Mouse (Mus musculus) intestine, embryonic 14.5 days (tissue): ENCODE data around the gene Setd4. TPM values are rescaled to one million over a fixed set of nuclear protein-coding genes. Genes with fewer than 3 reads are reported as not detected.
A peak's percentile ranks its signal among the peaks of the same experiment; 100 is the strongest.

Experiments
- ATAC-seq: fragments of 200-750 bp; cut with Nextera tagmentation; replicated peaks from 2 replicates; pipeline ENCODE4 v1.8.0; 2017; ENCODE audit warnings: low read depth, moderate number of reproducible peaks, moderate TSS enrichment, moderate library complexity; ENCODE audit not compliant: low FRiP score, low TSS enrichment
- DNase-seq: peaks from one replicate; pipeline ENCODE4 v3.0.0-alpha.2; 2018; ENCODE audit warnings: low spot score
- H3K27ac ChIP-seq: fragments of 300-500 bp; sonication (generic); 2 replicates; pipeline ENCODE4 v1.5.1; 2014; ENCODE audit warnings: low read depth, mild to moderate bottlenecking, control low read depth
- H3K27me3 ChIP-seq: fragments of 300-500 bp; sonication (generic); replicated peaks from 2 replicates; pipeline ENCODE4 v1.6.1; 2014; ENCODE audit warnings: low read length, control low read depth; ENCODE audit not compliant: control insufficient read depth, insufficient read depth
- H3K36me3 ChIP-seq: fragments of 300-500 bp; sonication (generic); 2 replicates; pipeline ENCODE4 v1.6.1; 2014; ENCODE audit warnings: low read length, control low read depth; ENCODE audit not compliant: control insufficient read depth, insufficient read depth
- H3K4me1 ChIP-seq: fragments of 300-500 bp; sonication (generic); replicated peaks from 2 replicates; pipeline ENCODE4 v1.6.1; 2014; ENCODE audit warnings: low read length, control low read depth, mixed read lengths; ENCODE audit not compliant: control insufficient read depth, insufficient read depth
- H3K4me2 ChIP-seq: fragments of 300-500 bp; sonication (generic); 2 replicates; pipeline ENCODE4 v1.6.1; 2014; ENCODE audit warnings: low read length
- H3K4me3 ChIP-seq: fragments of 300-500 bp; sonication (generic); 2 replicates; pipeline ENCODE4 v1.5.1; 2014; ENCODE audit warnings: low read depth, low read length, control low read depth, mixed read lengths
- H3K9ac ChIP-seq: fragments of 300-500 bp; sonication (generic); 2 replicates; pipeline ENCODE4 v1.6.1; 2014; ENCODE audit warnings: mild to moderate bottlenecking, low read length
- H3K9me3 ChIP-seq: fragments of 300-500 bp; sonication (generic); 2 replicates; pipeline ENCODE4 v1.6.1; 2016; ENCODE audit warnings: low read length, control low read depth; ENCODE audit not compliant: control insufficient read depth
- WGBS: fragments of 180-500 bp; shearing (Covaris S2); extraction: QIAGEN DNeasy Blood & Tissue Kit; methylation state at CpG from one replicate; pipeline ENCODE4 v1.1.7; 2014; 5-methylcytosine and 5-hydroxymethylcytosine counted together
- polyA plus RNA-seq: library from polyadenylated mRNA; unstranded; fragments of >200 nt; fragmentation: Nextera tagmentation; extraction: Ambion mirVana; gene quantifications from 2 replicates; pipeline ENCODE4 v1.2.1, GENCODE M21; 2014

Setd4 gene
- polyA plus RNA-seq, 1 experiment from 2014 or later: 13.4 TPM

DNA sequence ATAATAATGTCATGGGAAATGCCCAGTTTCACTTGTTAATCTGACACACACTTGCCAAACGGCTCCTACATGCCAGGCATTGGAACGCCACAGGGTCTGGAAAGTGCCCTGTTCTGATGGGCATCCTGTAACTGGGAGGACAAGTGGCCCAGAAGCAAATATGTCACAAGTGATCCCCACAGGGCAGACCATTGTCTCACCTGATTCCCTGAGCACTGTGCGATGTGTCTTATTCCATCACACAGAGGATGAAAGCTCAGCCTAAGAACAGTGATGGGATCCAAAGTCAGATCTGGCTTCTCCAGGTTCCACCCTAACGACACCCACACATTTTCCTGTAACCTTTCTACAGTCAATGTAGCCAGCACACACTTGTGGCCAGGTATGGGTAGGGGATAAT, 58.9 kb downstream of the Setd4 start:
- no peak overlapping the region for H3K4me3 ChIP-seq
- no peaks in the 10 kb centered on the region for H3K27me3 ChIP-seq
- H3K9me3 ChIP-seq: no peaks in the 10 kb centered on the region
- no peak for ATAC-seq
- H3K36me3 ChIP-seq: no peaks in the 10 kb centered on the region
- DNase-seq: no peak
- no peak overlapping the region for H3K9ac ChIP-seq
- no peak overlapping the region for H3K4me2 ChIP-seq
- no peak overlapping the region for H3K27ac ChIP-seq
- peaks cover 7% of the 10 kb centered on the region; the same call in 1 of the 2 replicates for H3K4me1 ChIP-seq
- WGBS: 92% methylated on average over 4 of the region's 4 CpGs

DNA sequence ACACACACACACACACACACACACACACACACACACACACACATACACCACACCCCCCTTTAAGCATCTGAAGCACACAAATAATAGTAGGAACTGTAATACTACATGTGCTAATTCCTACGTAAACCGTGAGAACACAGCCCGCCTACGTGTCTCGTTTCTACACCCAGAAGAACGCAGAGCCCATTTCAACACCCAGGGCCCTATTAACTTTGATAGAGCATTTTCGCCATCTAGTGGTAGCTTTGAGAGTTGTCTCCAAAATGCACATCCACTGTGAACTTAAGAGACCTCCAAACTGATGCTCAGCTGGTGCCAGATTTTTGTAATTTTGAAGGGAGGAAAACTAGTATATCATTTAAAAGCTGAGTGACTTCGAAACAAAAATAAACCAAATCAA, 60.2 kb downstream of the Setd4 start:
- Histone ChIP-seq H3K4me2 (no peak overlapping the region), H3K9me3 (no peaks in the 10 kb centered on the region), H3K4me1 (peaks cover 4% of the 10 kb centered on the region; the same call in 1 of the 2 replicates), H3K27me3 (no peaks in the 10 kb centered on the region), H3K27ac (no peak overlapping the region), H3K4me3 (no peak overlapping the region), H3K9ac (no peak overlapping the region), H3K36me3 (no peaks in the 10 kb centered on the region)
- ATAC-seq (peak; percentile 66; the same call in 1 of the 2 replicates), DNase-seq (peak; percentile 71)
- WGBS: 2% methylated on average over 8 of the region's 8 CpGs

DNA sequence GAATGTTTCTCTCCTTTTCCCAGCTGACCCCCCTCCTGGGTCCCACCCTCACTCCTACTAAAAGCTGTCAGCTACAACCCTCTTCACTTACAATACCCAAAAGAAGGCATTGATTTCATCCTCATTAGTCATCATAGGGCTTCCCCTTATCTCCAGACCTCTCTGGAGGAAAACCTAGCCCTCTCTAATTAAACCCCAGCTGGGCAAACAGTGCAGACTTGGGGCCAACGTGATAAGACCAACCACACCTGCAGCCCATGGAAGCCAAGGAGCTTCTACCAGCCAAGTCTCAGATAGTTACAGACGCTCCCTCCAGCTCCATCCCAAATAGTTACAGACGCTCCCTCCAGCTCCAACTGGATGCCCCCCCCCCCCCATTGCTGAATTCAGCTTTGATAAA, 64.0 kb downstream of the Setd4 start:
- Histone ChIP-seq H3K9ac (no peak overlapping the region), H3K4me3 (no peak overlapping the region), H3K9me3 (no peaks in the 10 kb centered on the region), H3K4me2 (no peak overlapping the region), H3K4me1 (no peaks in the 10 kb centered on the region), H3K27ac (no peak overlapping the region), H3K27me3 (no peaks in the 10 kb centered on the region), H3K36me3 (no peaks in the 10 kb centered on the region)
- DNase-seq (no peak), ATAC-seq (peak; percentile 65)
- 54% methylated on average over 3 of the region's 3 CpGs for WGBS

DNA sequence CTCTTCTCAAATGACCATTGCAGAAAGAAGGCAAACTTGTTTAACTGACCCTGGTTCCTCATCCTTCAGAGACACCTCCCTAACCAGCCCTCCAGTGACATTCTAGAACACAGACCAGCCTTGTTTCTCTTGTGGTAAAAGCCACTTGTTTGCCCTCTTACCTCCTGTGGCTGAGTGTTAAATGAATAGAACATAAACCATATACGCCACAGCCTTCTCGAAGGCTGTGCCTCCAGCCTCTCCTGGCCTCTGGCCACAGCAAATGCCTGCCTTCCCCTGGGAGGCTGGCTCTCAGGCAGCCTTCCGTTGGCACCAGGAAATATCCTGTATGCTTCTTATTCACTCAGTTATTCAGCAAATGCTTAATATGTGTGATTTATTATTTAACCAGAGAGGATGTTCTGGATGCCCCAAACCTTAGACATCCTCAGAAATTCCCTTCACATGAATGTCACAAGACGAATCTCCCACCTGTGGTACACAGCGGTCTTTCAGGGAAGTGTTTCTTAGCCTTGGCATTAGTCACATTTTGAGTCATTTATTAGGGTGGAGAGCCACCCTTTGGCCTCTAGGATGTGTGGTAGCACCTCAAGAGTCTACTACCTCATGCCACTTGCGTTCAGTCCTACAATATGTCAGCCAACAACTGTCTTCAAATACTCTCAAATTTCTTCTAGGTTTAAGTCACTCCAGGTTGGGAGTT, 68.6 kb downstream of the Setd4 start:
- ATAC-seq: no peak
- no peak overlapping the region for H3K9ac ChIP-seq
- 81% methylated on average over 6 of the region's 6 CpGs for WGBS
- H3K4me2 ChIP-seq: no peak overlapping the region
- no peaks in the 10 kb centered on the region for H3K27me3 ChIP-seq
- H3K36me3 ChIP-seq: no peaks in the 10 kb centered on the region
- H3K27ac ChIP-seq: no peak overlapping the region
- peaks cover 4% of the 10 kb centered on the region; the same call in 1 of the 2 replicates for H3K4me1 ChIP-seq
- H3K9me3 ChIP-seq: no peaks in the 10 kb centered on the region
- H3K4me3 ChIP-seq: no peak overlapping the region
- no peak for DNase-seq

Other genes starting within 250 kb of the Setd4 start
- gene Cbr1, start 1.8 kb upstream of the Setd4 start, polyA plus RNA-seq: 84.7 and 92.5 TPM in 2 replicates
- gene Gm5678, start 24.0 kb upstream of the Setd4 start, polyA plus RNA-seq: 0.19 TPM in 1 of 2 replicates, not detected in the other
- 1.7 and 1.9 TPM in 2 replicates for gene Cbr3, start 79.2 kb upstream of the Setd4 start, polyA plus RNA-seq
- 13.4 and 15.6 TPM in 2 replicates for gene Dop1b, start 107.8 kb upstream of the Setd4 start, polyA plus RNA-seq
- gene Morc3, start 228.1 kb upstream of the Setd4 start, polyA plus RNA-seq: 36.8 and 37.3 TPM in 2 replicates